Mouse (Mus musculus) CD8-positive naive resting alpha-beta T cell, adult 2 months (primary cell): ENCODE measurements at regions not wholly inside any gene's neighbourhood (a gene's known extent, or its start where the extent isn't known, plus 50 kb on each side); places are given as distances from the start of the nearest gene placed in this dataset.

ENCODE experiments used
- DNase-seq, 2 experiments: peaks; one replicate each; pipeline ENCODE4 v3.0.0; 2022; ENCODE audit warnings: low read depth in 2 of 2, low spot score in 2 of 2

DNA sequence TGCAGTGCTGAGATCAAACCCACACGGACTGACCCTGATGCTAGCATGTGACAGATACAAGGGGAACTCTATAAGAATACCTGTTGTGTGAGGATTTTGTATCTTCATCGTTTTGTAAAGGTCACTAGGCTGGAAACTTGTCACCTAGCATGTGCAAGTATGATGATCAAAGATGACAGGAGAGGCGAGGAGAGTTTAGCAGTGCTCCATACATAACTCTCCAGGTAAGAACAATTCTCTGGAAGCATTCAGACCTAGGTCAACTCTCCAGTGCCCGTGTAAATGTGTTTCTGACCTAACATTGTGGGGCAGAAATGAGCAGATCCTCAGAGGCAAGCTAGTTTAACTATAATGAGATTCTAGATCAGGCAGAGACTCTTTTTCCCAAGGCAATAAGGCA is 425.6 kb downstream of the Adgrl2 start:
- no peak for DNase-seq

DNA sequence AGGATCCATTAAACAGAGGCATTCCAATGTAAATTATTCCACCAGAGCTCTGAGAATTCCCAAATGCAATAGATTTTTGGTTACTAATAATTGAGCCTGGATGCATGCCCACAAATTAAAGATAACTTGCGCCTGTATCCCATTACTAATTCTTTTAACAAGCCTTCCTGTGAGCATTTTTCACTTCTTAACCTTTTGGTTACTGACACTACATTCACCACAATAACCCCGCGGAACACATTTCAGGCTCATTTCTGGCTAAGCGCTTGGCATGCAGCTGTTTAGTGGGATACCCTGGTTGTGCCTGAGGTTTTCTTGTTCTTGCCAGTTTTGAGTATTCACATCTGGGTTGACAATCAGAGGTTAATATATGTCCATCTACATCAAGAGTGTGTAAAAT is 429.1 kb downstream of the Adgrl2 start:
- no peak for DNase-seq

DNA sequence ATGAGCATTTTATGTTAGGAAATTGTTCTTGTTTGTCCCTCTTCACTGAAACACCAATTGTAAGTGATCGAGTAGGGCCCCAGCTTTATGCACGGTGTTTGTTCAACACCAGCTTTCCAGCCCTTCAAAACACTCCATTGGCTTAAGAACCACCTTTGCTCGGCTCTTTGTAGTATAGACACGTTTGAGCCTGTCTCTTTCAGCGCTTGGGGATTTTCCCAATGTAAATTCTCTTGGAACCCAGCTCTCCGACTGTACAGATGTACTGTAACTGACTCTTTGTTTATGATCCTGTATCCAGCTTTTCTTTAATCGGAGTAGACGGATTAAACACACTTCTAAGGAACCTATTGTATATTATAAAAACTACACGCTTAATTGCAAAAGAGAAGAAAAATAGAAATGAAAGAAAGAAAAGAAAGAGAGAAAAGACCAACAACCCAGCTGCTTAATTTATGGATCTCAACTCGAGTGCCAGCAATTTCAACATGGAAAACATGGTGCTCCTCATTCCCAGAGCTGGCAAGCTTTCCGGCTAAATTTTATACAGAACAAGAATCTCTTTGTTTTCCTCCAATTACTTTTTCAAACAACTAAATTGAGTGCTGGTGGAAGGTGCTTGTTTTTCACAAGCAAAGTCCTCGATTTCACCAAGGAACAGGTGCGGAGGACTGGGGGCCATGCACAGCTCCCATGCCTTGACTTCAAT is 430.4 kb downstream of the Adgrl2 start:
- DNase-seq, result no peak

DNA sequence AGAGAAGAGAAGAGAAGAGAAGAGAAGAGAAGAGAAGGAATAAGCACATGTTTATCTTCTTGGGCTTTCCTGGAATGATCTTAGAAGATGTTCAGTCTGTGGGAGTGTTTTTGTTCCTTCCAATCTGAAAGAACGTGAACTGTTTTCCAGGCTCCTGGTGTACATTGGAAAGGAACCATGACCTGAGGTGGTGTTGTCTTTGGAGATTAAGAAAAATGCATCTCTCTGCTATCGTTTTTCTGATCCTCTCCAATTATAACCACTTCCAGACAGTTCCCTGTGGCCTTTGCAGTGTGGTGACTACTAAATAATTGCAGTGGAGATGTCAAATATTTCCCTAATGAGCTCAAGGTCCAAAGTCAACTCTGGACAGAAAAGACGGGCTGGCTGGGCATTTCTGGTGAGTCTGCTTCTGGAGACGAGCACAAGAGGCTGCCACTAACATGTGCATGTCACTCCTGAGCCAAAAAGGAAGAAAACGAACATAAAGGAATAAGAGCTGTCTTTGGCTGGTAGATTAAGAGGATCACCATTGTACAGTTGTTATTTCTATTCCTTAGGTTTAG is 431.7 kb downstream of the Adgrl2 start:
- no peak for DNase-seq

DNA sequence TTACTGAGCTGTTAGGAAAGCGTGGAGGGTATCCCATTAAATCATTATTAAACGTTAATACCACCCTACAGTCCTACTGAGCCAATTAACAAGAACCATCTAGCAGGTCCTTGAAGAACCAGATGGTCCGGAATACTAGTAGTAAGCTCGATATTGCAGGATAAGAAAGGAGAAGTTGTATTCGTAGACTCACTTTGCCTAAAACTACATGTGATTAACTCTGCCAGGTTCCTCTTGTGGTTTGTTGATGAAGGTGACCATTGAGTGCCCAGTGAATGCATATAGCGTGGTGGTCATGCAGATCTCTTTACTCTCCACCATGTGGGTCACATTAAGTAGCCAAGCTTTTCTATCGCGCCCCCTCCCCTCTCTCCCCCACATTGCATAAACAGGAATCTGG is 435.0 kb downstream of the Adgrl2 start:
- DNase-seq, result no peak

DNA sequence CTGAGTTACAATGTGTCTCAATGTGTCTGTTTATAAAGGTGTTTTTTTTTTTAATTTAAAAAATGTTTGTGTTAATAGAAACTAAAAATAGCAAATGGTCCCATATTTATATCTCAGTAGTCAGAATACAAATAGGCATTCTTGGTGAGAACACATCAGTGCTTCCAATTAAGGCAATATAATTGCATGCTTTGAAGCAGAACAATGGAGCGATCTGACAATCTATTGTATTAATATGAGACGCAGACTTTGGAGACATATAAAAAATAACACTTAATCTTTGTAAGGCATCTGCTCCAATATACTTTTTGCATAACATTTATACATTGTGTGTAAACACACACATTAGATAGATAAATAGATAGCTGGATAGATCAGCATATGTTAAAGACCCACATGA is 439.6 kb downstream of the Adgrl2 start:
- no peak for DNase-seq

DNA sequence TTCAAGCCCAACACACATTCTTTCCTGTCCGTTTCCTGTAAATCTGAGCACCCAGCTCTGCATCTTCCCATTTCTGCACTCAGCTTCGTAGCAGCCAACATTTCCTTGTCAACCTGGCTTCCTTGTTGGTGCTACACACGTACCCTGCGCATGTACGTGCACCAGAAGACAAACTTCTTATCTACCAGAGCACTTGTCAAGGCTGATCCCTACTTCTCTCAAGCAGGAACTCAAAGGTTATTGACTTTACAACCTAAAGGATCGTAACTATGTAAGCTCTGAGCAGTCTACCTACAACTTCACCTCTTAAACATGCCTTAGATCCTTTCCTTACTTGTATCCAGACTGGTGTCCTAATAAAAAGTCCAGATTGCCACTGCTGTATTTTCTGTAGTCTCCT is 445.4 kb downstream of the Adgrl2 start:
- DNase-seq, result no peak

DNA sequence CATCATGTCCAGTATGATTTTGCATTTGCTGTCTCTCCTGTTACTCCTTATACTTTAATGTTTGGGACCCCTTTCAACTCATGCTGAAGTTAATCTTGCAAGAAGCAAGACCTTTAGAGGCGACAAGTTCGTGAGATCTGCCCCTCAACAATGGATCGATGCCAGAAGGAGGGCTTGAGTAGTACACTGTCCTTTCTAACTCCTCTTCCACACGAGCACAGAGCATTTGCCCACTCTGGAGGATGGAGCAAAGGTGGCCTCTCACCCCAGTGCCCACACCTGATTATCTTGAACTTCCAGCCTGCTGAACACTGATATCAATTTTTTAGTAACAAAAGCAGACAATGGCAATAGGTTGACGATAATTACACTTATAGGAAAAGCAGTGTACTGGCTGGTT is 448.1 kb downstream of the Adgrl2 start:
- no peak for DNase-seq

DNA sequence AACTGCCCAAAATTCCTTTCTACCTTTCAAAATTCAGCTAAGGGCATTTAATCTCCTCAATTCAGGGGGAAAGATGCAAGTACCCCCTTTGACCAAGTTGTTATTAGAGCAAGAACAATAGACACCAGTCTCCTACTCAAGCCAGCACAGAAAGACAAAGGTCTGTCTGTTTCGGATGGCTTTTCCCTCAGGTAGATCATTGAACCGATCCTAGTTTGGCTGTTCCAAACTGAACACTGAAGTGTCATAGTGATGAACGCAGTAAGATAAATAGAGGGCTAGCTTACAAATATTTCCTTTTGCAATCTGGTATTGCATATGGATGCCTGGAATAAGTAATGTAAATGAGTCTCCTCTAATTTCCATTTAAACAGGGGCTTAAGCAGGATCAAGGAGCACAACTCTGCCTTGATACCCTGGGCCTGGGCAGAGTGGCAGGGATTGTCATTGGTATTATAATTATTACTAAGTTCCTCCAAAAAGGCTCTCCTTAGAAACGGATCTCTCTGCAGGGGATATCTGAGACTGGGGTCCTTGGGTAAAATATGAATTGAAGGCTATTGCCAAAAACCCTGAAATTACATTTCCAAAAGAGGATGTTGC is 452.6 kb downstream of the Adgrl2 start:
- no peak for DNase-seq

DNA sequence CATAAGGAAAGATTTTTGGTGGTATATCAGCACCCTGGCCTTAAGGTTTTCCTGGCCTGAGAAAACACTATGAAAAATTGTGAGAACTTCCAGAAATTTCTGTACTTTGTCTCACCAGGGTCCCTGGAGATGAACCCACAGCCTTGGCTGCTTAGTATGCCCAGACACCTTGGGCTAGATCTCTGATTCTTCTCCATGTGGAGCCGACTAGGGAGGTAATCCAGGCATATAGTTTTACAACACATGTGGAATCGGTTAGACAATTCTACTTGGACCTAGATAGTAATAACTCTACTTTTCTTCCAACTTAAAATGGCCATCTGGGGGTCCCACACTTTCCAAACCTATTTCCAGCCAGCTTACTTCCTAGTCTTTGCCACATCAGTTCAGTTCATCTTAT is 460.5 kb downstream of the Adgrl2 start:
- no peak for DNase-seq

DNA sequence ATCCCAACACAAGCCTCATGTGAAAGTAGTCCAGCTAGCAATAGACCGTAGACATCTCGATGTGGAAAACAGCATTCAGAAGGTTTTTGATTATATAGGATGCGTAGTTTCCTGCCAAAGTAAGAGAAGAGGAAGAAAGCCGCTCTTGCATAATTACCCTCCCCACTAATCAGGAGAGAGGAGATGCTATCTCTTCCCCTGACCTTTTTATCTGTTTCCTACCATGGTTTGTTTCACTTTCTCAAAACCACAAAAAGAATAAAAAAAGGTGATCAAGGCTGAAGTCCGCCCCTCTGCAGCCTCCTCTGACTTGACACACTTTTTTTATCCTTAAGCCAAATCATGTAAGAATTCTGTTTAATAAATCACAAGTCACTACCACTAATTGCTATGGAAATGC is 480.0 kb downstream of the Adgrl2 start:
- no peak for DNase-seq

DNA sequence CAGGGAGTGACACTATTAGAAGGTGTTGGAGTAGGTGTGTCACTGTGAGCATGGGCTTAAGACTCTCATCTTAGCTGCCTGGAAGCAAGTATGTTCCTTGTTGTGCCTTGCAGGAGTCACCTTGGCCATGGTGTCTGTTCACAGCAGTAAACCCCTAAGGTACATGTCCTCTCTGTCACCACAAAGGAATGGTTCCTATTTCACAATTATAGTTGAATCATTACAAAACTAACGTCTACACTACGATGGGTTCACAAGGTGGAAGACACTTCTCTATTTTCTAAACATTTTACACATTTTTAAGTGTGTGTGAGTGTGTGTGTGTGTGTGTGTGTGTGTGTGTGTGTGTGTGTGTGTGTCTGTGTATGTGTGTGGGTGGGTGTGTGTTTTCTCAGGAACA is 485.4 kb downstream of the Adgrl2 start:
- no peak for DNase-seq

DNA sequence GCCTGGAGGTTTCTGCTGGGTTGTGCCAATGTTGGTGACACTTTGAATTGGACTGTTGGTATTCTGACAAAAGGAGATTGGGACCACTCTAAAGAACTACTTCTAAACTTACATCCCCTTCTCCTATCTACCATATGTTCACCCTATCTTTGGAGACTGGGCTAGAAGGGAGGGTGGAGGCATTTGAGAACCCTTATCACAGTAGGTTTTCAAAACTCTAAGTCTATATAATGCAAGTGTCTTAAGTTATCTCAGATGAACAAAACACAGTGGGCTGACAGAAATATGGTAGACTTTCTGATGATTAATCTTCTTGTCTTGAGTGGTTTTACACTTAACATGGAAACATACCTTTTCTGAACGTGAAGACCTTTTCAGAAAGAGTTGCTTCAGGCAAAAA is 486.9 kb downstream of the Adgrl2 start:
- no peak for DNase-seq

DNA sequence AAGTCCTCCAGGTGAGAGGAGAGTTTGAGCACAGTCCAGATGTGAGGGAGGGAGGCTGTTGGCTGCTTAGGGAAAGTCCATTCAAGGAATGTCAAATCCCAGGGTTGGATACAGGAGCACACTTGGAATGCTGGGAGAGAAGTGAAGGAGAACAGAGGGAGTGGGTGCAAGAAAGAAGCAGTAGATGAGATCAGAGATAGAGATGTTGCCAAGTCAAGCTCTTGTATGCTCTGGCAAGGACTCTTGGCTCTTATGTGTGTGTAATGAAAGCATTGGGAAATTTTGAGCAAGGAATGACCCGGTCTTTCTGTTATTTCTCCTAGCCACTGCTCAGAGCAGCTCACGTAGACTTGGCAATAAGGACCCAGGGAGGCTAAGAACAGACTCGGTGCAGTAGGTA is 488.6 kb downstream of the Adgrl2 start:
- DNase-seq, result no peak

DNA sequence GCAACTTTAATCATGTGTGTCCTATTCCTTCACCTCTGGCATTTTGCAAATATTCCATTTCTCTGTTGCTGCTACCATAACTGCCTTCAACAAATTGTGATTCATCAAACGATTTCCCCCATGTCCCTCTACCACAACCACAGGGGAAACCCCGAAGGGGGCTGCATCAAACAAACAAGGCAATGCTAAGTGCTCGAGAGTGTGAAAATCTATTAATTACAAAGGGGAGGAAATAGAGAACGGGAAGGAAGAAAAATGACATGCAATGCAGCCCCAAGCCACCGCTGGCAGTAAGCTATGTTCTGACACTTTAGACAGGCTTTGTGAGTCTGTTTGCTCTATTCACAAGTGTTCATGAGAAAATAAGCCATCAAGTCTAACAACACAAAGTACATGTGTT is 493.7 kb downstream of the Adgrl2 start:
- no peak for DNase-seq

DNA sequence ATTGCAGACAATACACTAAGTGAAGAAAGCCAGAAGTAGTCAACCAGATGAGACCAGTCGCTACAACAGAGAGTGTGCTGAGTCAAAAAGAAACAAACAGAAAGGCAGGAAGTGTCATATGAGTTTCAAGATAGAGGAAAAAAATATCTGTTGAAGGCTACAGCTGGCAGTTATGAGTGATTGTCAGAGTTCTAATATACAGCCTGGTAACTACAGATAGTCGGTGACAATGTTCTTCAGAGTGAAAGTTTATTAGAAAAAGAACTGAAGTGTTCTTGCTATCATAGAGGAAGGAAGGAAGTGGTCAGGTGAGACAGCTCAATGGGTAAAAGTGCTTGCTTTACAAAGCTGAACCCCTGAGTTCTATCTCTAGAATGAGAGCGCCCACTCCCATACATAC is 499.1 kb downstream of the Adgrl2 start:
- DNase-seq, result no peak

DNA sequence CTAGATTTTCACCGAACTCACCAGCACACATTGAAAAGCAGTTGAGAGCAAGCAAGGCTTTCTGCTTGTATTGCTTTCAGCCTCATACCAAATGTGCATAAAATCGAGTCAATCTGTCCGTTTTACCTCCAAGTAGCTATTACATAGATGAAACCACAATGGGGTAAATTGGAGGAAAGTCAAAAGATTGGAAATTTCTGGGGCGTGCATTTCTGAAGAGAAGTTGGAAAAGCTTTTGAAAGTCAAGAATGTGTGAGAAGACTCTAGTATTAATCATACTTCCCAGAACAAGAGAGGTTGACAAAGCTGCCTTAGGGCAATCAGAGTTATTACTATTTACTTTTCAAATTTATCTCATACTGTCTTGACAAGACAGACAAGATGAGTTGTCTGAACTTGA is 501.2 kb downstream of the Adgrl2 start:
- DNase-seq, result no peak

DNA sequence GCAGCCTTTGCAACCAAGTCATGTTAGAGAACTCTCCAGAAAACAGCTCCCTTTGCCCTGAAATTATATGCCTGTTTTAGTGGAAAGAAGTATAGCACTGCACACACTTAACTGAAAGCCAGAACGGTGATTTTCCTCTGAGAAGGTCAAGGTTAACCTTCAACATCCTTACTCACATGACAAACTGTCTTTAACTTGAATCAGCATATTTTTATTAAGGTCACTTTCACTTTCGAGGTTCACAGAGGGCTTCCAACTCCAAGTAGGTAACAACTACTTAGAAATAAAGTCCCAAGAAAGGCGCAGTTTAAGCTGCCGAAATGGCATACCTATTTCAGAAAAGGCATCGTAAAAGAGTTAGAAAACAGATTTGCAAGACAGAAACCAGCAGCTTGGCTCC is 502.4 kb downstream of the Adgrl2 start:
- no peak for DNase-seq

DNA sequence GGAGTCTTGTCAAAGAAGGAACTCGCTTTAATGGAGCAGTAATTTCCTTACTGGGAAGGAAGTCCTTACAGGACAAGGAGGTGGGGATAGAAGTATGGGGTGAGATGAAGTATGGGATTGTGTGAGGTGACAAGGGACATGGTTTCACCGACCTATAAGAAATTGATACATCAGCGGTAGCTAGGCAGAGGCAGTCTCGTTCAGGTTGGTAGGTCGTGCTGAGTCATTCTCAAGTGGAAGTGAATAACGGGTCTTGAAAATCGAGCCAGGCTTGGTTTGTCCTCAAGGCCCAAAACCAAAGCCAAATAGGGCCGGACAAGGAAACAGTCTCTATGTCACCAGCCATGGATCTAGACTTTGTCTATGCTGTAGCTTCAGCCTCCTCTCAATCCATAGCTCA is 514.5 kb downstream of the Adgrl2 start:
- no peak for DNase-seq

DNA sequence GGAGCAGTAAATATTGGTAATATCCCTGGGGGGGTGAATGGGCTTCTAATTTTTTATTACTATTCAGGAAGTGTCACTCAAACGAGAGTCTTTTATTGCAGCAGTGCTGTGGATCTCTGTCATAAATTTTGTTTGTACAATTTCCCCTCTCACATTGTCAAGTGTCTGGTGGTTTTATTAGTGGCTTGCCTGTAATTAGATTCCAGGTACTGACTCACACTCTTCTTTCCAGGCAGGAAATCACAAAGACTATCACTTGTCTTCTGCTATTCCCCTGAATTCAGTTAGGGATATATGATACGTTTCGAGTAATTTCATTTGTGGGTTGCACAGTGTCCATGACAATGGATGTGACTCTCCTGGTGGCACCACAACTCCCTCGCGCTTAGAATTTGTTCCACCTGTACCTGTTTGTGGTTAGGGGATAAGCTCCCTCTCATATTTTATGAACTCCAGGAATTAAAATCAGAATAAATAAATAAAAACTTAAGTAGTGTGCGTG is 517.4 kb downstream of the Adgrl2 start:
- no peak for DNase-seq

DNA sequence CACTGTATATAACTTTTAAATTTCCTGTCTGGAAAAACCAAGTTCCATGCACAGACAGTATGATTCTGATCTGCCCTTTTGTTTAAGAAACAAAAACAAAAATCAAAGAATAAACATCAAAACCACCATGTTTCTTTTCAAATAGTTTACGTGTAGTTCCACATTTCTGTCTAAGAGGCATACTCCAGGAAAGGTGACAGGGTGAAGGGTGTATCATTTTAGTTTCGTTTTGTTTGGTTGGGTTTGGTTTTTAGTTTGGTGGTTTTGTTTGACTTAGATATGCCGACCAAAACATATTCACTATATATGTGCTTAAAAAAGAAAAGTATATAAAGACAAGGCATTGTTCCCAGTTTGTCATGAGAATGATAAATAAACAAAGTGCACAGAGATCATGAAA is 524.9 kb downstream of the Adgrl2 start:
- DNase-seq, result no peak

DNA sequence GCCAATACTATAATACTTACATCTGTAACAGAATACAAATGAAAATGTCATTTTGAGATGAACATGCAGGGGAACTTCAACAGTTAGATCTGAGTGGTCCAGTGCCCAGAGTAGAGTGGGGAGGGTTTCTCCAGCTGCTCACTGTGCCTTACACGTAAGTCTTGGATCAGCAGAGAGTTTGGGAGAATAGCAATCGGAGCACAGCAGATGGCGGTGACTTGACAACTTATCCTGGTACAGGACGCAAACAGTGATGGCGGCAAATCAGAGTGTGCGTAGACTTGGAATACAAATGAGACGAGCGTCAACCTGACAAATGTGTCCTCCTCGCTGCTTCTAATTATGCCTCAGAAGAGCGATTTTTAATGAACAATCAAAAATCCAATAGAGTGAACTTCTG is 527.6 kb downstream of the Adgrl2 start:
- no peak for DNase-seq

DNA sequence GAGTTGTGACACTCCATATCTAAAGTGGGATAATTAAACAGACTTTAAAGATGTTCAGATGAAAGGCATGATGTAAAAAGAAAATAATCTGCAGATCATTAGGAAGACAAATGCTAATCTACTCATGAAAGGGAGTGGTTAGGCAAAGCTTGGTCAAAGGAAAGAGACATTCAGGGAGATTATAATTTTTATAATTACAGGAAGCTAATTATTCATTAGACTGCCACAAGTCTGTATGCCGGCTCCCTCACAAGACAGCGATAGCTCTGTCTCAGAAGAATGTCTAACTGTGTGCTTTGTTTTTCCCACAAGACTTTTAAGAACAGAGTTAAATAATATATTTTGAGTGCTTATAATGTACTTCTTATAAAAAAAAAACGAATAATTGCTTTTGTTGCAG is 541.5 kb downstream of the Adgrl2 start:
- no peak for DNase-seq
